Mouse (Mus musculus): ENCODE results near the gene Dtx1. TPM values are rescaled to one million over a fixed set of nuclear protein-coding genes. Genes with fewer than 3 reads are reported as not detected.

Gene Dtx1
- polyA plus RNA-seq, 1 experiment from 2014 or later = 6.4 TPM

DNA sequence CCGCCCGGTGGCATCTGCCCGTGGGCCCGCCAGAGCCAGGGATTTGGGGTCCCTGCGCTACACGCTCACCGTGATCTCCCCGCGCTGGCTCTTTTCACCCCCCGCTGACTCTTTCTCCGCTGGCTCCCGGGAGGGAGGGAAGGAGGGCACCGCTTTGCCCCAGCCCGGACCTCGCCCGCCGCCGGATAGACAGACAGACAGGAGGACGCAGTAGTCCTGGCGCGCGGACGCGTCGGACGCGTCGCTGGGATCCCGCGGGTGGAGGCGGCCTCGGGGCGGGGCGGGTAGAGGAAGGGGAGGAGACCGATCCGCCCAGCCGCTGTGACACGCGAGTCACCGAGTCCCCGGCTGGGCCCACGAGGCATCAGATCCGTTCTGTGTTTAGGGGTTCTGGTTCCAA lies 311 bp downstream of the Dtx1 start:
- H3K36me3 ChIP-seq (ENCODE audit: control insufficient read depth, insufficient read depth, low read length) = no peaks in the 10 kb centered on the region
- peaks cover 42% of the 10 kb centered on the region for H3K27me3 ChIP-seq (ENCODE audit: control insufficient read depth, insufficient read depth, low read length)
- H3K4me1 ChIP-seq (replicated peaks; ENCODE audit: control insufficient read depth, insufficient read depth, low read length) = peaks cover 22% of the 10 kb centered on the region
- 0 out of 2 replicates have a peak, but pooled peaks have one; percentile 8 for ATAC-seq (replicated peaks; ENCODE audit: low FRiP score)
- H3K9ac ChIP-seq (ENCODE audit: low read length) = peak overlapping the region; percentile 69
- no peak overlapping the region for H3K27ac ChIP-seq (ENCODE audit: low read depth, low read length)
- DNase-seq (ENCODE audit: low spot score) = peak; percentile 64
- no peaks in the 10 kb centered on the region for H3K9me3 ChIP-seq (ENCODE audit: control insufficient read depth, low read length)
- 1% methylated on average over 41 of the region's 43 CpGs for WGBS
- peak overlapping the region; percentile 53 for H3K4me3 ChIP-seq (ENCODE audit: low read depth, low read length)
- peak overlapping the region; percentile 77 for H3K4me2 ChIP-seq (ENCODE audit: low read depth, low read length, severe bottlenecking)

DNA sequence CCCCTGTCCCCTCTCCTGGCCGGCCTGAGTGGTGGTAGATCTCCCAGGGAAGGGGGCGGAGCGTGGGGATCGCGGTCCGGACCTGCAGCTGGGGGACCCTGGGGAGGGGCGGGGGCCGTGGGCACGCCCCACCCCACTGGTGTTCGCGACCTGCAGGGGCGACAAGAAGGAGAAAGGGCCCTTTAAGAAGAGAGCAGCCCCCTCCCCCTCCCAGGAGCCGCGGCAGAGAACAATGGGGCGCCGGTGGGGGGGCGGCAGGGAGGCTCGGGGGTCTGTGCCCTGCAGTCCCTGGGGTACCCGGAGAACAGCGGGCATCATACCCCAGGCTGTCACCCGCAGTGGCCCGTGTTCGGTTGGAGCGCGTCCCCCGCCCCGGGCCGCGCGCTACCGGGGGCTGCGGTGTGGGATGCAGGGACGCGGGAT lies 890 bp downstream of the Dtx1 start:
- H3K27me3 ChIP-seq (ENCODE audit: control insufficient read depth, insufficient read depth, low read length) = peaks cover 42% of the 10 kb centered on the region
- ATAC-seq (replicated peaks; ENCODE audit: low FRiP score) (0 out of 2 replicates have a peak, but pooled peaks have one; percentile 8), DNase-seq (ENCODE audit: low spot score) (no peak)
- H3K36me3 ChIP-seq (ENCODE audit: control insufficient read depth, insufficient read depth, low read length) = no peaks in the 10 kb centered on the region
- under 1% methylated on average over 21 of the region's 34 CpGs for WGBS
- H3K9me3 ChIP-seq (ENCODE audit: control insufficient read depth, low read length) = no peaks in the 10 kb centered on the region
- peak overlapping the region; percentile 53 for H3K4me3 ChIP-seq (ENCODE audit: low read depth, low read length)
- H3K4me2 ChIP-seq (ENCODE audit: low read depth, low read length, severe bottlenecking) = peak overlapping the region; percentile 77
- peaks cover 22% of the 10 kb centered on the region for H3K4me1 ChIP-seq (replicated peaks; ENCODE audit: control insufficient read depth, insufficient read depth, low read length)
- peak overlapping the region; percentile 69 for H3K9ac ChIP-seq (ENCODE audit: low read length)
- H3K27ac ChIP-seq (ENCODE audit: low read depth, low read length) = no peak overlapping the region

- peak; percentile 68 for DNase-seq (ENCODE audit: low spot score)
- ATAC-seq (replicated peaks; ENCODE audit: low FRiP score) = 0 out of 2 replicates have a peak, but pooled peaks have one; percentile 21
- WGBS = 3% methylated on average over 36 of the region's 40 CpGs
Measured at GRCm38 (mm10) chr5:120710161-120710825, 1.4 kb downstream of the Dtx1 start.

DNA sequence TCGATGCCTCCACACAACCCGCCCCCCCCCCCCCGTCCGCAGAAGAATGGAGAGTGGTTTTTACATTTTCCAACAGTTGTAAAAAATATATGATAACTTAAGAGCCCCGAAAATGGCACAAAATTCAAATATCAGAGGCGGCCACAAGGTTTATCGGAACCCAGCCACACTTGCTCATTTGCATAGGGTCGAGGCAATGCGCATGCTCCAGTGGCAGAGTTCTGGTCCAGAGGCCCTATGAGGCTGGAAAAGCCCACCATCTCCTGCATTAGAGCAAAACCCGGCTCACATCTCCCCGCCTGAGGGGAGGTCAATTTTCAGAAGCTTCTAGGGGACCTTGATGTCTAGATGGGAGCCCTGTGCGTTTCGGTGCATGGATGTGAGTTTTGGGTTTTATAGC lies 4.8 kb downstream of the Dtx1 start:
- 35% methylated on average over 13 of the region's 13 CpGs for WGBS
- Histone ChIP-seq H3K9me3 (ENCODE audit: control insufficient read depth, low read length) (no peaks in the 10 kb centered on the region), H3K4me1 (replicated peaks; ENCODE audit: control insufficient read depth, insufficient read depth, low read length) (peaks cover 20% of the 10 kb centered on the region), H3K27ac (ENCODE audit: low read depth, low read length) (no peak overlapping the region), H3K27me3 (ENCODE audit: control insufficient read depth, insufficient read depth, low read length) (peaks cover 30% of the 10 kb centered on the region), H3K4me2 (ENCODE audit: low read depth, low read length, severe bottlenecking) (peak overlapping the region; percentile 53), H3K4me3 (ENCODE audit: low read depth, low read length) (peak overlapping the region; percentile 25), H3K36me3 (ENCODE audit: control insufficient read depth, insufficient read depth, low read length) (no peaks in the 10 kb centered on the region), H3K9ac (ENCODE audit: low read length) (peak overlapping the region; percentile 43)
- no peak for DNase-seq (ENCODE audit: low spot score)
- no peak for ATAC-seq (replicated peaks; ENCODE audit: low FRiP score)

More at GRCm38 (mm10) chr5:120710161-120710825, 1.4 kb downstream of the Dtx1 start:
- Histone ChIP-seq H3K27ac (ENCODE audit: low read depth, low read length) (no peak overlapping the region), H3K9ac (ENCODE audit: low read length) (peak overlapping the region; percentile 69), H3K9me3 (ENCODE audit: control insufficient read depth, low read length) (no peaks in the 10 kb centered on the region), H3K36me3 (ENCODE audit: control insufficient read depth, insufficient read depth, low read length) (no peaks in the 10 kb centered on the region), H3K4me1 (replicated peaks; ENCODE audit: control insufficient read depth, insufficient read depth, low read length) (peaks cover 22% of the 10 kb centered on the region), H3K4me2 (ENCODE audit: low read depth, low read length, severe bottlenecking) (peak overlapping the region; percentile 77), H3K27me3 (ENCODE audit: control insufficient read depth, insufficient read depth, low read length) (peaks cover 42% of the 10 kb centered on the region), H3K4me3 (ENCODE audit: low read depth, low read length) (peak overlapping the region; percentile 53)

- ATAC-seq (replicated peaks; ENCODE audit: low FRiP score) (no peak; the same call in 1 of the 2 replicates), DNase-seq (ENCODE audit: low spot score) (peak; percentile 67)
- Histone ChIP-seq H3K4me1 (replicated peaks; ENCODE audit: control insufficient read depth, insufficient read depth, low read length) (peaks cover 20% of the 10 kb centered on the region), H3K4me2 (ENCODE audit: low read depth, low read length, severe bottlenecking) (peak overlapping the region; percentile 53), H3K4me3 (ENCODE audit: low read depth, low read length) (peak overlapping the region; percentile 25), H3K27me3 (ENCODE audit: control insufficient read depth, insufficient read depth, low read length) (peaks cover 25% of the 10 kb centered on the region), H3K27ac (ENCODE audit: low read depth, low read length) (no peak overlapping the region), H3K36me3 (ENCODE audit: control insufficient read depth, insufficient read depth, low read length) (no peaks in the 10 kb centered on the region), H3K9me3 (ENCODE audit: control insufficient read depth, low read length) (no peaks in the 10 kb centered on the region), H3K9ac (ENCODE audit: low read length) (peak overlapping the region; percentile 43)
- 3% methylated on average over 16 of the region's 16 CpGs for WGBS
Measured at GRCm38 (mm10) chr5:120706541-120706940, 5.2 kb downstream of the Dtx1 start.

DNA sequence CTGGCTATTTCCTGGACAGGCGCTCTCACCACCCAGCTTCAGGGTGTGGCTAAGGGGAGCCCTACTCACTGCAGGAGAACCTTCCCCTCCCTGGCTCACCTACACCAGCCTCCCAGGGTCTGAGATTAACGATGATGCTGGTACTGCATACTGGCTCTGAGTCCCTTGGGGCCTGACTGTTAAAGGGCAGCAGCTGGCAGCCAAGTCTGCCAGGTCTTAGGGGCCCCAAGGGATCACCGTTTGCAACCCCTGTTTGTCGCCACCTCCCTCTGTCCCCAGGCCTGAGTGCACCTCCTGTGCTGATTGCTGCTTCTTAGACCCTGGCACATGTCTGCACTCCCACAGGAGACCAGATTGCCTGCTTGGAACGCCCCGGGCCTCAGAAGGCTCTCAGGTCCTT lies 7.3 kb downstream of the Dtx1 start:
- DNase-seq (ENCODE audit: low spot score) = no peak
- Histone ChIP-seq H3K27ac (ENCODE audit: low read depth, low read length) (no peak overlapping the region), H3K4me3 (ENCODE audit: low read depth, low read length) (no peak overlapping the region), H3K9ac (ENCODE audit: low read length) (no peak overlapping the region), H3K4me2 (ENCODE audit: low read depth, low read length, severe bottlenecking) (no peak overlapping the region), H3K9me3 (ENCODE audit: control insufficient read depth, low read length) (no peaks in the 10 kb centered on the region), H3K27me3 (ENCODE audit: control insufficient read depth, insufficient read depth, low read length) (peaks cover 11% of the 10 kb centered on the region; the same call in 1 of the 2 replicates), H3K4me1 (replicated peaks; ENCODE audit: control insufficient read depth, insufficient read depth, low read length) (peaks cover 6% of the 10 kb centered on the region; the same call in 1 of the 2 replicates), H3K36me3 (ENCODE audit: control insufficient read depth, insufficient read depth, low read length) (no peaks in the 10 kb centered on the region)
- ATAC-seq (replicated peaks; ENCODE audit: low FRiP score) = no peak
- 58% methylated on average over 6 of the region's 6 CpGs for WGBS

GRCm38 (mm10) chr5:120703660-120704059 lies 8.1 kb downstream of the Dtx1 start:
- ATAC-seq (replicated peaks; ENCODE audit: low FRiP score) = no peak
- Histone ChIP-seq H3K27ac (ENCODE audit: low read depth, low read length) (no peak overlapping the region), H3K4me1 (replicated peaks; ENCODE audit: control insufficient read depth, insufficient read depth, low read length) (peaks cover 8% of the 10 kb centered on the region; the same call in 1 of the 2 replicates), H3K36me3 (ENCODE audit: control insufficient read depth, insufficient read depth, low read length) (no peaks in the 10 kb centered on the region), H3K9me3 (ENCODE audit: control insufficient read depth, low read length) (no peaks in the 10 kb centered on the region), H3K27me3 (ENCODE audit: control insufficient read depth, insufficient read depth, low read length) (peaks cover 6% of the 10 kb centered on the region; the same call in 1 of the 2 replicates), H3K4me3 (ENCODE audit: low read depth, low read length) (no peak overlapping the region), H3K4me2 (ENCODE audit: low read depth, low read length, severe bottlenecking) (no peak overlapping the region), H3K9ac (ENCODE audit: low read length) (no peak overlapping the region)
- DNase-seq (ENCODE audit: low spot score) = no peak
- WGBS = 87% methylated on average over 3 of the region's 3 CpGs

DNA sequence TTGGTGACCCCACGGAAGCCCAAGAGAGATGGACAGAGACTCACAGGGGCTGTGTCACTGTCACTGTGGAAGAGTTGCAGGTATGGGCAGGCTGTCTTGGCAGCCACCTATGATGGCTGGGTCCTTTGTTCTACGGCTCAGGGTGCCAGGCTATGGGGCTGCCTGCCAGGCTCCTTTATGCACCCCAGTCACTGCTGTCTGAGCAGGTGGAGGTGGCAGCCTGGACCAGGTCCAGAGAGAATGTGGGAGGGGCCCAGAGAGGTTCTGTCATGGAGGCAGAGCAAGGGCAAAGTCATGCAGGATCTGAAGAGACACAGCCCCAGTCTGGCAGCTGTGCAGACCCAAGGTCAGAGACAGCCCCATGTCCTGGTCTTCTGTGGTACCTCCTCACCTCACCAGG lies 8.8 kb downstream of the Dtx1 start:
- H3K4me1 ChIP-seq (replicated peaks; ENCODE audit: control insufficient read depth, insufficient read depth, low read length) = peaks cover 8% of the 10 kb centered on the region; the same call in 1 of the 2 replicates
- 86% methylated on average over 2 of the region's 2 CpGs for WGBS

More for the DNA sequence above, 8.8 kb downstream of the Dtx1 start:
- DNase-seq (ENCODE audit: low spot score) (no peak), ATAC-seq (replicated peaks; ENCODE audit: low FRiP score) (no peak)
- H3K36me3 ChIP-seq (ENCODE audit: control insufficient read depth, insufficient read depth, low read length) = no peaks in the 10 kb centered on the region
- H3K9me3 ChIP-seq (ENCODE audit: control insufficient read depth, low read length) = no peaks in the 10 kb centered on the region
- H3K4me3 ChIP-seq (ENCODE audit: low read depth, low read length) = no peak overlapping the region
- H3K4me2 ChIP-seq (ENCODE audit: low read depth, low read length, severe bottlenecking) = no peak overlapping the region
- H3K27me3 ChIP-seq (ENCODE audit: control insufficient read depth, insufficient read depth, low read length) = peaks cover 5% of the 10 kb centered on the region; the same call in 1 of the 2 replicates
- no peak overlapping the region for H3K9ac ChIP-seq (ENCODE audit: low read length)
- H3K27ac ChIP-seq (ENCODE audit: low read depth, low read length) = no peak overlapping the region
